Mouse (Mus musculus): ENCODE data around the gene Clcn7. TPM values are rescaled to one million over a fixed set of nuclear protein-coding genes. Genes with fewer than 3 reads are reported as not detected.
"Not testable (repeated sequence)": the region's sequence is repeated elsewhere in the genome, so short reads cannot be mapped to it uniquely, and the experiment has no call there.

The Clcn7 gene
- polyA plus RNA-seq, 1 experiment = 17.1 TPM

GRCm38 (mm10) chr17:25123979-25124378, 9.2 kb upstream of the Clcn7 start:
- WGBS = 22% methylated on average over 7 of the region's 7 CpGs
- no peak for DNase-seq (ENCODE audit: low read depth, low spot score)

- DNase-seq (ENCODE audit: low read depth, low spot score) = not testable (repeated sequence)
- WGBS = 71% methylated on average over 3 of the region's 3 CpGs
Measured at GRCm38 (mm10) chr17:25125442-25126060, 7.6 kb upstream of the Clcn7 start.

- no peak for DNase-seq (ENCODE audit: low read depth, low spot score)
- 22% methylated on average over 8 of the region's 8 CpGs for WGBS
Measured at GRCm38 (mm10) chr17:25127079-25127478, 6.1 kb upstream of the Clcn7 start.

GRCm38 (mm10) chr17:25127681-25128080, 5.5 kb upstream of the Clcn7 start:
- no peak for DNase-seq (ENCODE audit: low read depth, low spot score)
- 61% methylated on average over 9 of the region's 9 CpGs for WGBS

- DNase-seq (ENCODE audit: low read depth, low spot score) = no peak
- 91% methylated on average over 1 of the region's 1 CpGs for WGBS
Measured at GRCm38 (mm10) chr17:25130060-25130459, 3.1 kb upstream of the Clcn7 start.

- WGBS = 75% methylated on average over 6 of the region's 6 CpGs
- DNase-seq (ENCODE audit: low read depth, low spot score) = no peak
Measured at GRCm38 (mm10) chr17:25135622-25136021, 2.4 kb downstream of the Clcn7 start.

- DNase-seq (ENCODE audit: low read depth, low spot score) = no peak
- WGBS = 97% methylated on average over 1 of the region's 1 CpGs
Measured at GRCm38 (mm10) chr17:25138803-25139202, 5.6 kb downstream of the Clcn7 start.

GRCm38 (mm10) chr17:25139960-25140359, 6.8 kb downstream of the Clcn7 start:
- WGBS = 69% methylated on average over 4 of the region's 4 CpGs
- DNase-seq (ENCODE audit: low read depth, low spot score) = no peak

- 88% methylated on average over 1 of the region's 1 CpGs for WGBS
Measured at GRCm38 (mm10) chr17:25162161-25162560, 29.0 kb downstream of the Clcn7 start, which contains the start of gene Ccdc154. Gene Ccdc154 (plus strand): TSS chr17:25162461.

GRCm38 (mm10) chr17:25163387-25163786, 30.2 kb downstream of the Clcn7 start:
- no peak for DNase-seq (ENCODE audit: low read depth, low spot score)
- WGBS = 70% methylated on average over 7 of the region's 7 CpGs

More at GRCm38 (mm10) chr17:25162161-25162560, 29.0 kb downstream of the Clcn7 start, which contains the start of gene Ccdc154:
- no peak for DNase-seq (ENCODE audit: low read depth, low spot score)

- 90% methylated on average over 3 of the region's 3 CpGs for WGBS
Measured at GRCm38 (mm10) chr17:25164770-25165169, 31.6 kb downstream of the Clcn7 start.

GRCm38 (mm10) chr17:25165970-25166671, 32.9 kb downstream of the Clcn7 start:
- 26% methylated on average over 6 of the region's 6 CpGs for WGBS
- DNase-seq (ENCODE audit: low read depth, low spot score) = no peak

More at GRCm38 (mm10) chr17:25164770-25165169, 31.6 kb downstream of the Clcn7 start:
- DNase-seq (ENCODE audit: low read depth, low spot score) = no peak

GRCm38 (mm10) chr17:25169706-25170105, 36.5 kb downstream of the Clcn7 start:
- WGBS = 92% methylated on average over 2 of the region's 2 CpGs
- DNase-seq (ENCODE audit: low read depth, low spot score) = no peak

GRCm38 (mm10) chr17:25172558-25172957, 39.4 kb downstream of the Clcn7 start:
- DNase-seq (ENCODE audit: low read depth, low spot score) = no peak
- WGBS = 95% methylated on average over 3 of the region's 3 CpGs

- WGBS = 26% methylated on average over 9 of the region's 9 CpGs
- no peak for DNase-seq (ENCODE audit: low read depth, low spot score)
Measured at GRCm38 (mm10) chr17:25175411-25175810, 42.2 kb downstream of the Clcn7 start, which contains the start of gene Gm38655. Gene Gm38655 (minus strand): TSS chr17:25175471.

- DNase-seq (ENCODE audit: low read depth, low spot score) = no peak
Measured at GRCm38 (mm10) chr17:25183232-25183631, 50.0 kb downstream of the Clcn7 start.

GRCm38 (mm10) chr17:25184129-25184691, 51.0 kb downstream of the Clcn7 start, which contains the start of gene BC003965:
Gene BC003965 (plus strand): TSS chr17:25184554.
- under 1% methylated on average over 50 of the region's 50 CpGs for WGBS
- peak; percentile 98 for DNase-seq (ENCODE audit: low read depth, low spot score)

GRCm38 (mm10) chr17:25184961-25185360, 51.8 kb downstream of the Clcn7 start:
- 3% methylated on average over 17 of the region's 17 CpGs for WGBS
- DNase-seq (ENCODE audit: low read depth, low spot score) = no peak

- WGBS = 12% methylated on average over 11 of the region's 11 CpGs
Measured at GRCm38 (mm10) chr17:25187784-25188149, 54.6 kb downstream of the Clcn7 start.

GRCm38 (mm10) chr17:25188150-25189031, 55.2 kb downstream of the Clcn7 start, which contains the start of gene Unkl:
Gene Unkl (plus strand): TSS chr17:25188397.
- no peak for DNase-seq (ENCODE audit: low read depth, low spot score)
- under 1% methylated on average over 100 of the region's 104 CpGs for WGBS

More at GRCm38 (mm10) chr17:25187784-25188149, 54.6 kb downstream of the Clcn7 start:
- no peak for DNase-seq (ENCODE audit: low read depth, low spot score)
